Mouse (Mus musculus): ENCODE data around the gene Tmem269. TPM values are rescaled to one million over a fixed set of nuclear protein-coding genes. Genes with fewer than 3 reads are reported as not detected.

Gene Tmem269
- total RNA-seq, 2 experiments from 2014 or later = not detected

Other genes with a start within 250 kb of the Tmem269 start
- gene Slc2a1, start 109.5 kb downstream of the Tmem269 start, total RNA-seq (2021) = 1 to 10 TPM; 5.1 to 7.7 TPM
- gene Zfp691, start 44.0 kb downstream of the Tmem269 start, total RNA-seq (2021) = 10 to 100 TPM; 19.4 to 22.3 TPM
- gene Ermap, start 28.2 kb downstream of the Tmem269 start, total RNA-seq (2021) = under 1 TPM in 1 of 2 experiments, not detected in 1; 0.12 TPM
- gene Svbp, start 22.9 kb downstream of the Tmem269 start, total RNA-seq (2021) = 10 to 100 TPM; 30.0 to 30.9 TPM
- gene AU022252, start 14.5 kb upstream of the Tmem269 start, total RNA-seq (2021) = 10 to 100 TPM; 13.8 to 18.2 TPM
- 10 to 100 TPM; 23.5 to 24.7 TPM for gene P3h1, start 14.7 kb upstream of the Tmem269 start, total RNA-seq (2021)
- under 1 TPM; 0.17 to 0.43 TPM for gene Cldn19, start 37.2 kb upstream of the Tmem269 start, total RNA-seq (2021)
- 100 to 1,000 TPM; 750 to 806 TPM for gene Ybx1, start 76.4 kb upstream of the Tmem269 start, total RNA-seq (2021)
- 10 to 100 TPM; 15.1 to 15.4 TPM for gene Ppih, start 102.3 kb upstream of the Tmem269 start, total RNA-seq (2021)
- under 1 TPM; 0.35 to 0.65 TPM for gene Ccdc30, start 197.3 kb upstream of the Tmem269 start, total RNA-seq (2021)
- gene Ppcs, start 204.2 kb upstream of the Tmem269 start, total RNA-seq (2021) = 10 to 100 TPM in 1 of 2 experiments, 1 to 10 TPM in 1; 9.6 to 17.0 TPM
- not detected for gene Zmynd12, start 204.6 kb upstream of the Tmem269 start, total RNA-seq (2021)